ENCODE assay signal across 13 mouse cellular contexts in genomic region chr13:24679027-24679680, GRCm38 (mm10).
DNase-seq lines count a peak whose midpoint lies in the region; ATAC-seq lines count a peak whose summit lies in the region.
"Had no signal": no experiment of that assay in that cellular context is flagged by ENCODE, and none has a peak within 500 bp of the region (broad histone marks: within the 10 kb centered on the region; RNA-seq: fewer than 3 reads in every experiment).

No protein-coding gene starts in this region.

- no peak overlapping the region for H3K4me2 ChIP-seq in forebrain, embryonic 14.5 days (ENCODE audit: low read length)
- H3K4me2 ChIP-seq in forebrain, embryonic 15.5 days (replicated peaks) = no peak overlapping the region
- H3K4me2 ChIP-seq in limb, embryonic 12.5 days = peak overlapping the region; percentile 23; the same call in 1 of the 2 replicates

- no peaks in the 10 kb centered on the region for H3K9me3 ChIP-seq in forebrain, embryonic 14.5 days (replicated peaks; ENCODE audit: control insufficient read depth, low read length)
- H3K9me3 ChIP-seq in forebrain, embryonic 15.5 days = no peaks in the 10 kb centered on the region
- H3K9me3 ChIP-seq in limb, embryonic 12.5 days = no peaks in the 10 kb centered on the region
- H3K9me3 ChIP-seq: heart, embryonic 10.5 days had no signal

- no peak overlapping the region for H3K9ac ChIP-seq in forebrain, embryonic 14.5 days (ENCODE audit: low read length)
- H3K9ac ChIP-seq in forebrain, embryonic 15.5 days (replicated peaks) = no peak overlapping the region
- H3K9ac ChIP-seq in limb, embryonic 12.5 days (replicated peaks) = no peak overlapping the region
- H3K9ac ChIP-seq: liver, embryonic 14.5 days had no signal

- H3K36me3 ChIP-seq in forebrain, embryonic 14.5 days (ENCODE audit: control insufficient read depth, insufficient read depth, low read length) = peaks cover 9% of the 10 kb centered on the region
- peaks cover 10% of the 10 kb centered on the region; the same call in 1 of the 2 replicates for H3K36me3 ChIP-seq in forebrain, embryonic 15.5 days
- no peaks in the 10 kb centered on the region for H3K36me3 ChIP-seq in limb, embryonic 12.5 days

- H3K27me3 ChIP-seq in forebrain, embryonic 14.5 days (replicated peaks; ENCODE audit: control insufficient read depth, insufficient read depth, low read length) = no peaks in the 10 kb centered on the region
- H3K27me3 ChIP-seq in forebrain, embryonic 15.5 days = no peaks in the 10 kb centered on the region
- peaks cover 3% of the 10 kb centered on the region; the same call in 1 of the 2 replicates for H3K27me3 ChIP-seq in limb, embryonic 12.5 days

- peaks cover 6% of the 10 kb centered on the region; the same call in 1 of the 2 replicates for H3K4me1 ChIP-seq in forebrain, embryonic 14.5 days (ENCODE audit: control insufficient read depth, insufficient read depth, low read length)
- peaks cover 7% of the 10 kb centered on the region; the same call in 1 of the 2 replicates for H3K4me1 ChIP-seq in forebrain, embryonic 15.5 days
- H3K4me1 ChIP-seq in limb, embryonic 12.5 days (replicated peaks) = peaks cover 9% of the 10 kb centered on the region; the same call in 1 of the 2 replicates

- peak; percentile 52 for DNase-seq in forebrain, embryonic 14.5 days (ENCODE audit: low spot score)
- DNase-seq in urinary bladder, adult 18-20 months (ENCODE audit: low spot score in 2 of 2) = peak; percentile 39 to 46
- DNase-seq in urinary bladder, postnatal 4 days (ENCODE audit: low spot score in 2 of 2) = no peak
- peak; percentile 33 to 51 for DNase-seq in urinary bladder, postnatal 36 days (ENCODE audit: low spot score in 2 of 2)
- DNase-seq in gastrocnemius, adult 18-20 months (ENCODE audit: low spot score) = no peak
- DNase-seq: spleen, adult 18-20 months had no signal

- WGBS in forebrain, embryonic 14.5 days = 29% methylated on average over 15 of the region's 15 CpGs
- WGBS in forebrain, embryonic 15.5 days = 33% methylated on average over 15 of the region's 15 CpGs
- 44% methylated on average over 15 of the region's 15 CpGs for WGBS in limb, embryonic 12.5 days

- H3K27ac ChIP-seq in forebrain, embryonic 14.5 days (ENCODE audit: low read depth, low read length) = no peak overlapping the region
- H3K27ac ChIP-seq in forebrain, embryonic 15.5 days (replicated peaks) = no peak overlapping the region
- H3K27ac ChIP-seq in limb, embryonic 12.5 days = 0 out of 2 replicates have a peak overlapping the region, but pooled peaks have one; percentile 18
- H3K27ac ChIP-seq: heart, embryonic 10.5 days; liver, embryonic 14.5 days had no signal

- H3K4me3 ChIP-seq in forebrain, embryonic 14.5 days (ENCODE audit: low read depth, low read length) = no peak overlapping the region
- no peak overlapping the region for H3K4me3 ChIP-seq in forebrain, embryonic 15.5 days
- H3K4me3 ChIP-seq in limb, embryonic 12.5 days (replicated peaks) = no peak overlapping the region
- H3K4me3 ChIP-seq: heart, embryonic 10.5 days; myocyte had no signal

- ATAC-seq in forebrain, embryonic 14.5 days = 0 out of 2 replicates have a peak, but pooled peaks have one; percentile 32
- ATAC-seq in forebrain, embryonic 15.5 days (replicated peaks) = no peak; the same call in 1 of the 2 replicates
- no peak for ATAC-seq in limb, embryonic 12.5 days (ENCODE audit: insufficient number of reproducible peaks, insufficient read depth, low FRiP score, low TSS enrichment, low read depth)
- no peak for ATAC-seq in megakaryocyte progenitor cell, adult 5-6 weeks (replicated peaks; ENCODE audit: poor library complexity)
- ATAC-seq: CD4-positive, CD25-positive, alpha-beta regulatory T cell, adult 4 months had no signal

Comparison
In these comparisons a context has a peak if more than half of its experiments do, and no peak if none do; other contexts are left out.
1. DNase-seq: peak in forebrain, embryonic 14.5 days (single experiment), urinary bladder, adult 18-20 months (2 of 2) and urinary bladder, postnatal 36 days (2 of 2); none in urinary bladder, postnatal 4 days (0 of 2) and gastrocnemius, adult 18-20 months (single experiment).